Mouse (Mus musculus): ENCODE results near the gene 6330409D20Rik. TPM values are rescaled to one million over a fixed set of nuclear protein-coding genes. Genes with fewer than 3 reads are reported as not detected.
A peak's percentile ranks its signal among the peaks of the same experiment; 100 is the strongest.

The 6330409D20Rik gene
- total and polyA plus RNA-seq, 3 experiments: not detected

- ATAC-seq (ENCODE audit: extremely low read depth, insufficient number of reproducible peaks, low FRiP score, poor library complexity, severe bottlenecking) (no peak), DNase-seq (ENCODE audit: low spot score) (no peak)
- TF ChIP-seq POLR2AphosphoS5 (IDR thresholded peaks at IDR 0.05; ENCODE audit: insufficient replicate concordance, low read depth, low read length) (no peak), TAL1 (conservative IDR thresholded peaks at IDR 0.05; ENCODE audit: low read depth, low read length) (no peak), GATA1 (IDR thresholded peaks at IDR 0.05; ENCODE audit: borderline replicate concordance, low read length) (no peak), CTCF (IDR thresholded peaks at IDR 0.05; ENCODE audit: low read depth, low read length) (no peak), GATA2 (IDR thresholded peaks at IDR 0.05; ENCODE audit: borderline replicate concordance, low read depth, low read length) (no peak)
- H3K4me3 ChIP-seq (ENCODE audit: low read depth, low read length): no peak overlapping the region
- peaks cover 45% of the 10 kb centered on the region for H3K27me3 ChIP-seq (ENCODE audit: insufficient read depth, low read length)
- H3K4me1 ChIP-seq (ENCODE audit: insufficient read depth, low read depth, low read length): peaks cover 4% of the 10 kb centered on the region; the same call in 1 of the 2 replicates
- no peaks in the 10 kb centered on the region for H3K9me3 ChIP-seq (replicated peaks)
- no peaks in the 10 kb centered on the region for H3K36me3 ChIP-seq (replicated peaks)
Measured at GRCm38 (mm10) chr2:32750887-32751664, 10.3 kb upstream of the 6330409D20Rik start.

GRCm38 (mm10) chr2:32750199-32750598 lies 9.4 kb upstream of the 6330409D20Rik start:
- no peak for DNase-seq (ENCODE audit: low spot score)
- peaks cover 48% of the 10 kb centered on the region for H3K27me3 ChIP-seq (ENCODE audit: insufficient read depth, low read length)
- no peaks in the 10 kb centered on the region for H3K36me3 ChIP-seq (replicated peaks)
- H3K4me1 ChIP-seq (ENCODE audit: insufficient read depth, low read depth, low read length): peaks cover 4% of the 10 kb centered on the region; the same call in 1 of the 2 replicates
- no peak overlapping the region for H3K4me3 ChIP-seq (ENCODE audit: low read depth, low read length)
- no peak for ATAC-seq (ENCODE audit: extremely low read depth, insufficient number of reproducible peaks, low FRiP score, poor library complexity, severe bottlenecking)
- no peaks in the 10 kb centered on the region for H3K9me3 ChIP-seq (replicated peaks)
- TF ChIP-seq POLR2AphosphoS5 (IDR thresholded peaks at IDR 0.05; ENCODE audit: insufficient replicate concordance, low read depth, low read length): no peak
- TF ChIP-seq TAL1 (conservative IDR thresholded peaks at IDR 0.05; ENCODE audit: low read depth, low read length): no peak
- no peak for TF ChIP-seq GATA2 (IDR thresholded peaks at IDR 0.05; ENCODE audit: borderline replicate concordance, low read depth, low read length)

GRCm38 (mm10) chr2:32749082-32749481 lies 8.3 kb upstream of the 6330409D20Rik start:
- peaks cover 4% of the 10 kb centered on the region; the same call in 1 of the 2 replicates for H3K4me1 ChIP-seq (ENCODE audit: insufficient read depth, low read depth, low read length)
- no peak for ATAC-seq (ENCODE audit: extremely low read depth, insufficient number of reproducible peaks, low FRiP score, poor library complexity, severe bottlenecking)
- no peaks in the 10 kb centered on the region for H3K9me3 ChIP-seq (replicated peaks)
- TF ChIP-seq CTCF (IDR thresholded peaks at IDR 0.05; ENCODE audit: low read depth, low read length) (no peak), GATA2 (IDR thresholded peaks at IDR 0.05; ENCODE audit: borderline replicate concordance, low read depth, low read length) (no peak), POLR2AphosphoS5 (IDR thresholded peaks at IDR 0.05; ENCODE audit: insufficient replicate concordance, low read depth, low read length) (no peak)
- DNase-seq (ENCODE audit: low spot score): no peak
- no peak overlapping the region for H3K4me3 ChIP-seq (ENCODE audit: low read depth, low read length)
- H3K27me3 ChIP-seq (ENCODE audit: insufficient read depth, low read length): peaks cover 47% of the 10 kb centered on the region
- no peaks in the 10 kb centered on the region for H3K36me3 ChIP-seq (replicated peaks)

GRCm38 (mm10) chr2:32744272-32744982 lies 3.6 kb upstream of the 6330409D20Rik start:
- peaks cover 60% of the 10 kb centered on the region for H3K27me3 ChIP-seq (ENCODE audit: insufficient read depth, low read length)
- no peaks in the 10 kb centered on the region for H3K36me3 ChIP-seq (replicated peaks)
- TF ChIP-seq GATA1 (IDR thresholded peaks at IDR 0.05; ENCODE audit: borderline replicate concordance, low read length): no peak
- TF ChIP-seq TAL1 (conservative IDR thresholded peaks at IDR 0.05; ENCODE audit: low read depth, low read length): no peak
- no peak for TF ChIP-seq POLR2AphosphoS5 (IDR thresholded peaks at IDR 0.05; ENCODE audit: insufficient replicate concordance, low read depth, low read length)
- TF ChIP-seq GATA2 (IDR thresholded peaks at IDR 0.05; ENCODE audit: borderline replicate concordance, low read depth, low read length): no peak
- TF ChIP-seq CTCF (IDR thresholded peaks at IDR 0.05; ENCODE audit: low read depth, low read length): no peak
- no peak overlapping the region for H3K4me3 ChIP-seq (ENCODE audit: low read depth, low read length)
- no peaks in the 10 kb centered on the region for H3K9me3 ChIP-seq (replicated peaks)
- ATAC-seq (ENCODE audit: extremely low read depth, insufficient number of reproducible peaks, low FRiP score, poor library complexity, severe bottlenecking) (no peak), DNase-seq (ENCODE audit: low spot score) (peak; percentile 41)
- H3K4me1 ChIP-seq (ENCODE audit: insufficient read depth, low read depth, low read length): peaks cover 5% of the 10 kb centered on the region; the same call in 1 of the 2 replicates

- no peak overlapping the region for H3K4me3 ChIP-seq (ENCODE audit: low read depth, low read length)
- H3K4me1 ChIP-seq (ENCODE audit: insufficient read depth, low read depth, low read length): peaks cover 5% of the 10 kb centered on the region; the same call in 1 of the 2 replicates
- peaks cover 64% of the 10 kb centered on the region for H3K27me3 ChIP-seq (ENCODE audit: insufficient read depth, low read length)
- no peak for DNase-seq (ENCODE audit: low spot score)
- no peaks in the 10 kb centered on the region for H3K9me3 ChIP-seq (replicated peaks)
- no peak for ATAC-seq (ENCODE audit: extremely low read depth, insufficient number of reproducible peaks, low FRiP score, poor library complexity, severe bottlenecking)
- no peaks in the 10 kb centered on the region for H3K36me3 ChIP-seq (replicated peaks)
- TF ChIP-seq GATA2 (IDR thresholded peaks at IDR 0.05; ENCODE audit: borderline replicate concordance, low read depth, low read length) (no peak), GATA1 (IDR thresholded peaks at IDR 0.05; ENCODE audit: borderline replicate concordance, low read length) (no peak), CTCF (IDR thresholded peaks at IDR 0.05; ENCODE audit: low read depth, low read length) (no peak), TAL1 (conservative IDR thresholded peaks at IDR 0.05; ENCODE audit: low read depth, low read length) (no peak), POLR2AphosphoS5 (IDR thresholded peaks at IDR 0.05; ENCODE audit: insufficient replicate concordance, low read depth, low read length) (no peak)
Measured at GRCm38 (mm10) chr2:32742173-32742531, 1.3 kb upstream of the 6330409D20Rik start.
